Mouse (Mus musculus) embryo, embryonic 9.5 days (tissue): ENCODE results near the gene Enho.
"Not testable (repeated sequence)": the region's sequence is repeated elsewhere in the genome, so short reads cannot be mapped to it uniquely, and the experiment has no call there.

Experiments used
- DNase-seq: peaks from one replicate; pipeline ENCODE4 v3.0.0-alpha.2; 2017; ENCODE audit errors: extremely low spot score

The Enho gene

GRCm38 (mm10) chr4:41639913-41640507 is at the start of gene Enho:
Enho (minus strand) TSS chr4:41640324.
- DNase-seq: peak; percentile 95

GRCm38 (mm10) chr4:41688562-41688961 is 48.4 kb upstream of the Enho start:
- DNase-seq: not testable (repeated sequence)

- peak; percentile 57 for DNase-seq
These were observed 45.9 kb upstream of the Enho start for GRCm38 (mm10) chr4:41685882-41686492.

- not testable (repeated sequence) for DNase-seq
These were observed 44.9 kb upstream of the Enho start for GRCm38 (mm10) chr4:41684931-41685453.

GRCm38 (mm10) chr4:41684131-41684930 is 44.2 kb upstream of the Enho start:
- peak; percentile 71 for DNase-seq

- DNase-seq: not testable (repeated sequence)
These were observed 43.2 kb upstream of the Enho start for GRCm38 (mm10) chr4:41683303-41683702.

GRCm38 (mm10) chr4:41682789-41683188 is 42.7 kb upstream of the Enho start:
- DNase-seq: no peak

GRCm38 (mm10) chr4:41681947-41682346 is 41.8 kb upstream of the Enho start:
- no peak for DNase-seq

GRCm38 (mm10) chr4:41681176-41681575 is 41.1 kb upstream of the Enho start:
- DNase-seq: no peak

- no peak for DNase-seq
These were observed 39.2 kb upstream of the Enho start for GRCm38 (mm10) chr4:41679291-41679690.

GRCm38 (mm10) chr4:41678863-41679262 is 38.7 kb upstream of the Enho start:
- DNase-seq: no peak

- DNase-seq: no peak
These were observed 37.0 kb upstream of the Enho start for GRCm38 (mm10) chr4:41677006-41677629.

- no peak for DNase-seq
These were observed 36.3 kb upstream of the Enho start for GRCm38 (mm10) chr4:41676248-41677005.

GRCm38 (mm10) chr4:41673186-41673585 is 33.1 kb upstream of the Enho start:
- no peak for DNase-seq

- DNase-seq: no peak
These were observed 32.4 kb upstream of the Enho start for GRCm38 (mm10) chr4:41672522-41672963.

- no peak for DNase-seq
These were observed 31.9 kb upstream of the Enho start for GRCm38 (mm10) chr4:41671963-41672480.

GRCm38 (mm10) chr4:41671500-41671899 is 31.4 kb upstream of the Enho start:
- no peak for DNase-seq

- no peak for DNase-seq
These were observed 30.7 kb upstream of the Enho start for GRCm38 (mm10) chr4:41670836-41671235.

GRCm38 (mm10) chr4:41666646-41667045 is 26.5 kb upstream of the Enho start:
- no peak for DNase-seq

- peak; percentile 54 for DNase-seq
These were observed 25.0 kb upstream of the Enho start for GRCm38 (mm10) chr4:41665009-41665675.
